Mouse (Mus musculus) midbrain, embryonic 11.5 days (tissue): ENCODE results near the gene Tap2. TPM values are rescaled to one million over a fixed set of nuclear protein-coding genes. Genes with fewer than 3 reads are reported as not detected.
"Not testable (repeated sequence)": the region's sequence is repeated elsewhere in the genome, so short reads cannot be mapped to it uniquely, and the experiment has no call there.

ENCODE experiments used
- ATAC-seq: fragments of 200-750 bp; cut with Nextera tagmentation; 2 replicates; pipeline ENCODE4 v1.8.0; 2017; ENCODE audit warnings: moderate TSS enrichment, moderate library complexity; ENCODE audit not compliant: low FRiP score
- DNase-seq: peaks from one replicate; pipeline ENCODE4 v3.0.0; 2015; ENCODE audit warnings: low spot score; ENCODE audit errors: missing footprints
- H3K27ac ChIP-seq: fragments of 300-500 bp; sonication (generic); 2 replicates; pipeline ENCODE4 v1.5.1; 2014; ENCODE audit warnings: low read depth, low read length
- H3K27me3 ChIP-seq: fragments of 300-500 bp; sonication (generic); 2 replicates; pipeline ENCODE4 v1.6.1; 2014; ENCODE audit warnings: mild to moderate bottlenecking, low read length, moderate library complexity, mixed read lengths; ENCODE audit not compliant: control insufficient read depth, insufficient read depth
- H3K36me3 ChIP-seq: fragments of 300-500 bp; sonication (generic); 2 replicates; pipeline ENCODE4 v1.6.1; 2014; ENCODE audit warnings: mild to moderate bottlenecking, low read length, moderate library complexity, mixed read lengths; ENCODE audit not compliant: control insufficient read depth, insufficient read depth
- H3K4me1 ChIP-seq: fragments of 300-500 bp; sonication (generic); 2 replicates; pipeline ENCODE4 v1.6.1; 2014; ENCODE audit warnings: low read length; ENCODE audit not compliant: control insufficient read depth, insufficient read depth
- H3K4me2 ChIP-seq: fragments of 300-500 bp; sonication (generic); 2 replicates; pipeline ENCODE4 v1.6.1; 2014; ENCODE audit warnings: mild to moderate bottlenecking, moderate library complexity
- H3K4me3 ChIP-seq: fragments of 300-500 bp; sonication (generic); 2 replicates; pipeline ENCODE4 v1.5.1; 2014; ENCODE audit warnings: low read depth, low read length
- H3K9ac ChIP-seq: fragments of 300-500 bp; sonication (generic); 2 replicates; pipeline ENCODE4 v1.6.1; 2014; ENCODE audit warnings: low read length
- H3K9me3 ChIP-seq: fragments of 300-500 bp; sonication (generic); 2 replicates; pipeline ENCODE4 v1.6.1; 2016; ENCODE audit warnings: low read length; ENCODE audit not compliant: control insufficient read depth
- WGBS: fragments of 180-500 bp; shearing (Covaris S2); extraction: QIAGEN DNeasy Blood & Tissue Kit; methylation state at CpG from one replicate; pipeline ENCODE4 v1.1.7; 2014; 5-methylcytosine and 5-hydroxymethylcytosine counted together
- polyA plus RNA-seq: library from polyadenylated mRNA; unstranded; fragments of >200 nt; fragmentation: Nextera tagmentation; extraction: Ambion mirVana; gene quantifications from 2 replicates; pipeline ENCODE4 v1.2.1, GENCODE M21; 2014

Gene Tap2
- polyA plus RNA-seq, 1 experiment from 2014 or later, result 0.27 TPM

DNA sequence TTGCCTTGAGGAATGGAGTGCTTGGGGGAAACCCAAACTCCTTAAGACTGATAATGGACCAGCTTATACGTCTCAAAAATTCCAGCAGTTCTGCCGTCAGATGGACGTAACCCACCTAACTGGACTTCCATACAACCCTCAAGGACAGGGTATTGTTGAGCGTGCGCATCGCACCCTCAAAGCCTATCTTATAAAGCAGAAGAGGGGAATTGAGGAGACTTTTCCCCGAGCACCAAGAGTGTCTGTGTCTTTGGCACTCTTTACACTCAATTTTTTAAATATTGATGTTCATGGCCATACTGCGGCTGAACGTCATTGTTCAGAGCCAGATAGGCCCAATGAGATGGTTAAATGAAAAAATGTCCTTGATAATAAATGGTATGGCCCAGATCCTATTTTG is 27.6 kb downstream of the Tap2 start:
- 92% methylated on average over 6 of the region's 9 CpGs for WGBS
- not testable (repeated sequence) for H3K4me3 ChIP-seq, DNase-seq, H3K4me1 ChIP-seq, H3K36me3 ChIP-seq, H3K4me2 ChIP-seq, H3K9me3 ChIP-seq, ATAC-seq, H3K27me3 ChIP-seq, H3K9ac ChIP-seq, H3K27ac ChIP-seq

GRCm38 (mm10) chr17:34232021-34232420 is 28.7 kb downstream of the Tap2 start:
- H3K27me3 ChIP-seq, H3K36me3 ChIP-seq, ATAC-seq, H3K9me3 ChIP-seq, H3K4me3 ChIP-seq, H3K4me2 ChIP-seq, DNase-seq, H3K4me1 ChIP-seq, H3K9ac ChIP-seq, H3K27ac ChIP-seq: not testable (repeated sequence)
- 89% methylated on average over 5 of the region's 7 CpGs for WGBS

DNA sequence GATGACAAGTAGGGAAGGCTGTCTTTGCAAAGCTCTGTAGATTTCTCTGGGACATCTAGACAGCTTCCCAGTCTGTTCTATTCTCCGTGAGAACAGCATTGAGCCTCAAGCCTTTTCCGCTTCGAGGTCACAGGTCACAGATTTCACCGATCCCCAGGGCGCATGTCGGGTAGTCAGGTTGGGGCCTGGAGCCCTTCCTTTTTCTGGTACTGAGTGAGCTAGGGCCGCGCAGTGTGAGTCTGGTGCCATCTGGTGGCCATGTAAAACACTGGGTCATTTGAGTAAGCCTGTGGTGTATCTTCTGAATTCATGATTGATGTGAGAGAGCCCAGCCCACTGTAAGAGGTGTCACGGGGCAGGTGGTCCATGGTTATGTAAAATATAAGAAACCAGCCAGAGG is 31.6 kb downstream of the Tap2 start:
- no peaks in the 10 kb centered on the region for H3K9me3 ChIP-seq
- DNase-seq (peak; percentile 86), ATAC-seq (no peak)
- H3K27ac ChIP-seq, result no peak overlapping the region
- no peaks in the 10 kb centered on the region for H3K27me3 ChIP-seq
- no peak overlapping the region for H3K9ac ChIP-seq
- no peaks in the 10 kb centered on the region for H3K4me1 ChIP-seq
- H3K4me3 ChIP-seq, result no peak overlapping the region
- 54% methylated on average over 9 of the region's 9 CpGs for WGBS
- H3K36me3 ChIP-seq, result no peaks in the 10 kb centered on the region
- no peak overlapping the region for H3K4me2 ChIP-seq

DNA sequence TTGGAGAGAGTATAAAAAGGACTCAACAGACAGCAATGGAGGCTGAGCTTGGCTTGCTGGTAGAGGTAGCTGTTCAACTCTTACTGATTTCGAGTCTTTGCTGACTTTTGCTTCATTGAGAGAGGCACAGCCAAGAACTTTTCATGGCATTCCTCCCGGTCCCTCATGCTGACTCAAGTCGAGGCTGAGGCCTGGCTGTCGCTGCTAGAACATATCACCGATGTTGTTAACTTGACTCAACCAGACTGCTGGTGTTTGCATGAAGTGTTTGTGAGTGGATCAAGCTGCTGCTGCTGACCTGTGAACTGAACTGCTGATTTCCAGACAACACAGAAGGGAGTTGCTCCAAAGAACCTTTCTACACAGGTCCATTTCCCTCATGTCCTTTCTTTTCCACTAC is 33.4 kb downstream of the Tap2 start:
- H3K4me2 ChIP-seq, result no peak overlapping the region
- no peak overlapping the region for H3K4me3 ChIP-seq
- no peak overlapping the region for H3K9ac ChIP-seq
- H3K9me3 ChIP-seq, result no peaks in the 10 kb centered on the region
- no peaks in the 10 kb centered on the region for H3K36me3 ChIP-seq
- no peak overlapping the region for H3K27ac ChIP-seq
- ATAC-seq (no peak), DNase-seq (no peak)
- WGBS, result 83% methylated on average over 5 of the region's 5 CpGs
- no peaks in the 10 kb centered on the region for H3K4me1 ChIP-seq
- H3K27me3 ChIP-seq, result no peaks in the 10 kb centered on the region

DNA sequence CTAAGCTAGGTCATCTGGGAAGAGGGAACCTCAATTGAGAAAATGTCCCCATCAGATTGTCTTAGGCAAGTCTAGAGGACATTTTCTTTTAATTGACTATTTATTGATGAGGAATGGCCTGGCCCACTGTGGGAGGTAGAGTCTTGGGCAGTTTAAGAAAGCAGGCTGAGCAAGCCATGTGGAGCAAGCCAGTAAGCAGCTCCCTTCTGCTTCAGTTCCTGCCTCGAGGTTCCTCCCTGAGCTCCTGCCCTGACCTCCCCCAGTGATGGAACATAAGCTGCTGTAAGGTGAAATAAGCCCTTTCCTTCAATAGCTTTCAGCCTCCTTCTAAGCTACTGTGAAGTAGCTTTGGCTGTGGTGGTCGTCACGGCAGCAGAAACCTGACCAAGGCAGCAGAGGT is 34.4 kb downstream of the Tap2 start:
- Histone ChIP-seq H3K9ac (no peak overlapping the region), H3K4me2 (no peak overlapping the region), H3K4me3 (no peak overlapping the region), H3K9me3 (no peaks in the 10 kb centered on the region), H3K36me3 (no peaks in the 10 kb centered on the region), H3K27ac (no peak overlapping the region), H3K27me3 (no peaks in the 10 kb centered on the region), H3K4me1 (no peaks in the 10 kb centered on the region)
- ATAC-seq (no peak), DNase-seq (no peak)
- WGBS, result 81% methylated on average over 3 of the region's 3 CpGs

- Histone ChIP-seq H3K4me2 (no peak within 1 kb of the TSS), H3K36me3 (no peaks in the 10 kb centered on the region), H3K9me3 (no peaks in the 10 kb centered on the region), H3K4me3 (no peak within 1 kb of the TSS), H3K27ac (no peak within 1 kb of the TSS), H3K9ac (no peak within 1 kb of the TSS), H3K27me3 (no peaks in the 10 kb centered on the region), H3K4me1 (no peaks in the 10 kb centered on the region)
- 57% methylated on average over 3 of the region's 3 CpGs for WGBS
- ATAC-seq (no peak), DNase-seq (no peak)
These were observed 35.4 kb downstream of the Tap2 start, which contains the start of gene H2-Ob for GRCm38 (mm10) chr17:34238706-34239105. TSS of gene H2-Ob (plus strand) at chr17:34238903.

DNA sequence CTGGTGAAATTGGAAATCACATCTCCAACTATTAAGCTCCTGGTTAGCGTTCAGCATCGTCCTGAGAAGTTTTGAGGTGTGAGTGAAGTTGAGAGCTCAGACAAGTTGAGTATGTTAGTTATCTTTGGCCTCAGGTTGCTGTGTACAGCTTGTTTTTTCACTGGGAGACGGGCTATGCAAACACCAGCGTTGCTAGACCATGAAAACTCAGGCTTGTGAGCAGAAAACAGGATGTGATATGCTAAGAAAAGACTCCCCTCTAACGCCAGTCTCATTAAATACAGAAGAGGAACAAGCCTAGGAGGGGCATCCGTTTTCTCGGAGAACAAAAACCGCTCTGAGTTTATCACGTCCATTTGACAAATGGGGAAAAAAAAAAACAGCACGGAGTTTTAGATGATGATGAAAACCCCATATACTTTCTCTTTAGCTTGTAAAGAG is 36.3 kb downstream of the Tap2 start:
- DNase-seq, result no peak
- no peak overlapping the region for H3K4me3 ChIP-seq
- H3K27me3 ChIP-seq, result no peaks in the 10 kb centered on the region
- no peaks in the 10 kb centered on the region for H3K36me3 ChIP-seq
- no peak overlapping the region for H3K27ac ChIP-seq
- H3K9ac ChIP-seq, result no peak overlapping the region
- 73% methylated on average over 10 of the region's 10 CpGs for WGBS
- H3K9me3 ChIP-seq, result no peaks in the 10 kb centered on the region
- no peak for ATAC-seq
- no peaks in the 10 kb centered on the region for H3K4me1 ChIP-seq
- H3K4me2 ChIP-seq, result no peak overlapping the region

GRCm38 (mm10) chr17:34240366-34240765 is 37.0 kb downstream of the Tap2 start:
- Histone ChIP-seq H3K36me3 (no peaks in the 10 kb centered on the region), H3K4me2 (no peak overlapping the region), H3K9me3 (no peaks in the 10 kb centered on the region), H3K4me1 (no peaks in the 10 kb centered on the region), H3K9ac (no peak overlapping the region), H3K27me3 (no peaks in the 10 kb centered on the region), H3K4me3 (no peak overlapping the region), H3K27ac (no peak overlapping the region)
- WGBS, result 70% methylated on average over 3 of the region's 3 CpGs
- DNase-seq (no peak), ATAC-seq (no peak)

DNA sequence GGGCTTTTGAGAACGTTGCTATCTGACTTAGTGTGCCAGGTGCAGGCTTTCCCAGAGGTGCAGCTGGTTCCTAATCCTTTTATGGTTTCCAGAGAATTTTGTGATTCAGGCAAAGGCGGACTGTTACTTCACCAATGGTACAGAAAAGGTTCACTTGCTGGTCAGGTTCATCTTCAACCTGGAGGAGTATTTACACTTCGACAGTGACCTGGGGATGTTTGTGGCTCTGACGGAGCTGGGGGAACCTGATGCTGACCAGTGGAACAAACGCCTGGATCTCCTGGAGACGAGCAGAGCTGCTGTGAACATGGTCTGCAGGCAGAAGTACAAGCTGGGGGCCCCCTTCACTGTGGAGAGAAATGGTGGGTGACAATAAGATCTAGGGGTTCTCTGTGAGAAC is 37.6 kb downstream of the Tap2 start:
- Histone ChIP-seq H3K4me2 (no peak overlapping the region), H3K9me3 (no peaks in the 10 kb centered on the region), H3K9ac (no peak overlapping the region), H3K27ac (no peak overlapping the region), H3K36me3 (no peaks in the 10 kb centered on the region), H3K4me1 (no peaks in the 10 kb centered on the region), H3K4me3 (no peak overlapping the region), H3K27me3 (no peaks in the 10 kb centered on the region)
- DNase-seq (no peak), ATAC-seq (no peak)
- WGBS, result 82% methylated on average over 6 of the region's 6 CpGs

GRCm38 (mm10) chr17:34244656-34245055 is 41.3 kb downstream of the Tap2 start:
- no peaks in the 10 kb centered on the region for H3K27me3 ChIP-seq
- no peak overlapping the region for H3K27ac ChIP-seq
- H3K4me1 ChIP-seq, result no peaks in the 10 kb centered on the region
- WGBS, result 73% methylated on average over 4 of the region's 4 CpGs
- ATAC-seq, result no peak
- no peaks in the 10 kb centered on the region for H3K9me3 ChIP-seq
- no peak for DNase-seq
- no peak overlapping the region for H3K4me3 ChIP-seq
- H3K9ac ChIP-seq, result no peak overlapping the region
- H3K36me3 ChIP-seq, result no peaks in the 10 kb centered on the region
- H3K4me2 ChIP-seq, result no peak overlapping the region
